Mouse (Mus musculus): ENCODE data around the gene Vgll4. TPM values are rescaled to one million over a fixed set of nuclear protein-coding genes. Genes with fewer than 3 reads are reported as not detected.
A peak's percentile ranks its signal among the peaks of the same experiment; 100 is the strongest.

The Vgll4 gene
- 82.0 and 84.9 TPM in 2 replicates for polyA plus RNA-seq (2014; fragmentation: Nextera tagmentation; extraction: Ambion mirVana)

DNA sequence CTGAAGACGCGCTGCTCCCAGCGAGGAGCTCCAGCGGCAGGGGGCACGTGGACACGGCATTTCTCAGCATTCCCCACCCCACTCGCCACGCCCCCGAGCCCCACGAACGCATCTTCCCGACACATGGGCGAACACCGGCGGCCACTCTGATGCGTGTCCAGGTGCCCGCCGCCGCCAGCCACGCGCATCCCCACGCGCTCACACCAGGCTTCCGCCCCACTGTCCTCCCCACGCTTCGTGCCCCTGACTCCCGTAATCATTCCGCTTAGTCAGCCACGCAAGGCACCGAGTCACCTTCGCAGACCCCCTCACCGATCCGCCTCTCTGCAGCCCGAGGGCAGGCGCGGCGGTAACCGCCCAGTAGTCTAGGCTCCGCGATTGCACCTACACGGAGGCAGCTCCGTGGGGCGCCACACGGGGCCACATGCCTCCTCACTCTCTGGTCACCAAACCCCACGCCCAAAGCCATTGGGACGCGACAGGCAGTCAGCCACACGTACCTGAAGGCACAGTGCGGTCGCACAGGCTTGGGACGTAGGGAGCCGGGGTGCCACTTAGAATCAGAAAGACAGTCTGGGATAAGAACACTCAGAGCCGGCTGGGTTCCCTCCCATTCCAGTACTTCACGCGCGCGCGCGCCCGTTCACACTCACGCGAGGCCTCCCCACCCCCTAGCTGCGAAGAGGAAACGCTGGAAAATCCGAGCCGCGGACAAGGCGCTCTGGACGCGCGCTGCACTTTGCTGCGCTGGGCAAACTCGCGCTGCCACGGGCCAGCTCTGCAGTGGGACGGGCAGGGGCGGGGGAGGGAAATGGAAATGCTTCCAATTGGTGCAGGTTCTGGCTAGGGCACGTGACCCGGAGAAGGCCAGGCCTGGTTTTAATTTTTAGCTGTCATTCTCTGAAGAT, at the start of gene Vgll4:
Vgll4 (minus strand) TSS at position 782 of the 908 bp plus-strand sequence.
- Histone ChIP-seq H3K27me3 (ENCODE audit: control insufficient read depth, insufficient read depth, low read length) (0 out of 2 replicates have a peak, but pooled peaks cover 6% of the 10 kb centered on the region), H3K4me3 (ENCODE audit: low read depth, low read length) (peak within 1 kb of the TSS; percentile 58), H3K4me1 (ENCODE audit: control insufficient read depth, insufficient read depth, low read length) (peaks cover 3% of the 10 kb centered on the region; the same call in 1 of the 2 replicates), H3K36me3 (ENCODE audit: control insufficient read depth, insufficient read depth, low read length) (no peaks in the 10 kb centered on the region), H3K9me3 (ENCODE audit: control insufficient read depth, low read depth, low read length) (no peaks in the 10 kb centered on the region), H3K9ac (replicated peaks; ENCODE audit: low read depth, low read length) (peak within 1 kb of the TSS; percentile 47), H3K27ac (ENCODE audit: low read length) (peak within 1 kb of the TSS; percentile 61; the same call in 1 of the 2 replicates), H3K4me2 (replicated peaks; ENCODE audit: low read depth, low read length) (peak within 1 kb of the TSS; percentile 99)
- ATAC-seq (ENCODE audit: insufficient number of reproducible peaks, insufficient read depth, low FRiP score, low read depth), result peak; percentile 57
- under 1% methylated on average over 79 of the region's 79 CpGs for WGBS

DNA sequence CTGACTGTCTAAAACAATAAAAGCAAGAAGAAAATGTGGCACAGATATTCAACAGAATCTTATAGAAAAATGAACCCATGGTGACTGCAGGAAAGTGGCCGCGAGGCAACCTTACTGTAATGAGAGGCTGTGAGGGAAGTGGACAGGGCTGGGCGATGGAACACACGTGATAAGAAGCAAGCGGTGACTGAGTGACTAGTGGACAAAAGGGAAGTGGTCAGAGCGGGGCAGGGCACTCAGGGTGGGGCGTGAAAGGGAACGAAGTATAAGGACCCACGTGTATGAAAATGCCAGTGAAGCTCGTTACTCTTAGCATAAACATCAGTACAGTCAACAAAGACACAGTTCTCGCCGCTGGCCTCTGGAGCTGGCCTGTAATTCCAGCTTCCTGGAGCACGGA, 45.7 kb upstream of the Vgll4 start:
- Histone ChIP-seq H3K36me3 (ENCODE audit: control insufficient read depth, insufficient read depth, low read length) (peaks cover 24% of the 10 kb centered on the region), H3K27me3 (ENCODE audit: control insufficient read depth, insufficient read depth, low read length) (no peaks in the 10 kb centered on the region), H3K4me2 (replicated peaks; ENCODE audit: low read depth, low read length) (no peak overlapping the region), H3K9me3 (ENCODE audit: control insufficient read depth, low read depth, low read length) (no peaks in the 10 kb centered on the region), H3K27ac (ENCODE audit: low read length) (no peak overlapping the region), H3K4me1 (ENCODE audit: control insufficient read depth, insufficient read depth, low read length) (no peaks in the 10 kb centered on the region), H3K9ac (replicated peaks; ENCODE audit: low read depth, low read length) (no peak overlapping the region), H3K4me3 (ENCODE audit: low read depth, low read length) (no peak overlapping the region)
- no peak for ATAC-seq (ENCODE audit: insufficient number of reproducible peaks, insufficient read depth, low FRiP score, low read depth)
- WGBS, result 86% methylated on average over 13 of the region's 13 CpGs

DNA sequence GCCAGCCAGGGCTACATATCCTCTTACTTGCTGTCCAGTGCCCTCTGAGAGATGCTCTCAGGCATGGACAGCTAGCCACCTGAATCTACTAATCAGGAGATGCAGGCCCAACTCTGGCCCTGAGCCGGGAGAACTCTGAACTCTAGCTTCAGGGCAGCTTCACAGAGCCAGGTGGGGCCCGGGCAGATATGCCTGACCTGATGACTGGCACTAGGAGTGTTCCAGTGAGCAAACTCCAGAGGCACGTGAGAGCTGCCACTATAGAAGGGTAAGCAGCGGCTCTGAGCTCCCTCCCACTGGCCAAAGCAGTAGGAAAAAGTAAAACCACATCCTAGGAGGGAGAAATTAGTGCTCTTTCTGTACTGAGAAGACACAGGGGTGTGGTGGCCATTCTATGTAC, 43.8 kb upstream of the Vgll4 start:
- WGBS, result 84% methylated on average over 4 of the region's 4 CpGs
- H3K4me3 ChIP-seq (ENCODE audit: low read depth, low read length), result no peak overlapping the region

DNA sequence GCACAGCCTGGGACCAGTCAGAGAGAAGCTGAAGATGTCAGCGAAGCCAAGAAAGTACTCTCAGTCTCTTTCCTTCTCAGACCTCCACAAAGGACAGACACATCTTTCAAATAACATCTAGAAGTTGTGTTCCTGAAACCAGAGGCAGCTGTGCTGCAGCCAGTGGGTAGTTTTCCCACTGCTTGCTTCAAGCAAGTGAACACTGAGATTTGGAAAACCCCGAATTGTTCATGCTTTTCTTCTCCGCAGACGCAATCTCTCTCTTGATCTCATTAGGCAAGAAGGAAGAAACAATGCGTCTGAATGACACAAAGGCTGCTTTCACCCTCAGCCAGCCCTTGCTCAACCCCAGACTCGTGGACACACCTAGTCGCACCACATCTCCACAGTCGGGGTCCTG, 42.0 kb upstream of the Vgll4 start:
- Histone ChIP-seq H3K4me1 (ENCODE audit: control insufficient read depth, insufficient read depth, low read length) (0 out of 2 replicates have a peak, but pooled peaks cover 3% of the 10 kb centered on the region), H3K4me3 (ENCODE audit: low read depth, low read length) (no peak overlapping the region), H3K9me3 (ENCODE audit: control insufficient read depth, low read depth, low read length) (no peaks in the 10 kb centered on the region), H3K9ac (replicated peaks; ENCODE audit: low read depth, low read length) (no peak overlapping the region), H3K27ac (ENCODE audit: low read length) (no peak overlapping the region), H3K27me3 (ENCODE audit: control insufficient read depth, insufficient read depth, low read length) (no peaks in the 10 kb centered on the region), H3K36me3 (ENCODE audit: control insufficient read depth, insufficient read depth, low read length) (peaks cover 19% of the 10 kb centered on the region), H3K4me2 (replicated peaks; ENCODE audit: low read depth, low read length) (no peak overlapping the region)
- 76% methylated on average over 8 of the region's 8 CpGs for WGBS
- ATAC-seq (ENCODE audit: insufficient number of reproducible peaks, insufficient read depth, low FRiP score, low read depth), result no peak

More for the DNA sequence above, 43.8 kb upstream of the Vgll4 start:
- Histone ChIP-seq H3K9ac (replicated peaks; ENCODE audit: low read depth, low read length) (no peak overlapping the region), H3K27ac (ENCODE audit: low read length) (no peak overlapping the region), H3K9me3 (ENCODE audit: control insufficient read depth, low read depth, low read length) (no peaks in the 10 kb centered on the region), H3K4me1 (ENCODE audit: control insufficient read depth, insufficient read depth, low read length) (no peaks in the 10 kb centered on the region), H3K4me2 (replicated peaks; ENCODE audit: low read depth, low read length) (no peak overlapping the region), H3K27me3 (ENCODE audit: control insufficient read depth, insufficient read depth, low read length) (no peaks in the 10 kb centered on the region), H3K36me3 (ENCODE audit: control insufficient read depth, insufficient read depth, low read length) (peaks cover 19% of the 10 kb centered on the region)
- ATAC-seq (ENCODE audit: insufficient number of reproducible peaks, insufficient read depth, low FRiP score, low read depth), result no peak

DNA sequence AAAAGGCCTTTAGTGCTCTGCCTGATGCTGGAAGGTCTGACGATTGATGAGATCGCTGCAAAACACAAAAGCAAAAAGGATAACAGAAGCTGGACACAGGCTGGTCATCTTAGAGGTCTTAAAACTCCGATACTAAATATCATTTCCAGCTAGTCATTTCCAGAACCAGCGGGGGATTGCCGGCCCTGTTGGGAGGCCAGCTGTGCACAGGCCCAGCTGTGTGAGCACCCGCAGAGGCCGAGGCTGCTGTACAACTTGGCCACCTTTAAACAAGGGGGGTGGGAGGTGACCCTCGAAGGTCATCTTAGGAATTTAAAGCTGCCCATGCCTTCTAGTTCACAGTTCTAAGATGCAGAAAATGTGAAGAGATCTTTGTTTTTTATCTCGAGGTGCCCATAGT, 41.0 kb upstream of the Vgll4 start:
- peaks cover 15% of the 10 kb centered on the region for H3K36me3 ChIP-seq (ENCODE audit: control insufficient read depth, insufficient read depth, low read length)

DNA sequence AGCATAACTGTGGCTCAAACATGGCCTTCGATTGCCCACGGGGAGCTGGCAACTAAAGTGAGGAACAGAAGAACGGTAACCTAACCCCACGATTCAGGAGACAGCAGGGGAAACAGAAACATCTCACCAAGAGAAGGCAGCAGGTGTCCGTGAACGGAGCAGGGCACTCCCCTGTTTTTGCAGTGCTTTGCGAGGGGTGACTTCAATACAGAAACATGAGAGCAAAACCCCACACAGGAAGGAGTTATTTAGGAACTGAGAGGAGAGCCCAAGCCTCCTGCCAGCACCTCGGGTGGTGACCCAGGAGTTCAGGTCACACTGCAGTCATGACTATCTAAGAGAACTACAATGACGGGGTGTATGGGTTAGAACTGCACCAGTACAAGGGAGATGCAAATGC, 40.5 kb upstream of the Vgll4 start:
- Histone ChIP-seq H3K4me3 (ENCODE audit: low read depth, low read length) (no peak overlapping the region), H3K36me3 (ENCODE audit: control insufficient read depth, insufficient read depth, low read length) (peaks cover 12% of the 10 kb centered on the region; the same call in 1 of the 2 replicates), H3K9ac (replicated peaks; ENCODE audit: low read depth, low read length) (no peak overlapping the region), H3K27ac (ENCODE audit: low read length) (no peak overlapping the region), H3K4me2 (replicated peaks; ENCODE audit: low read depth, low read length) (no peak overlapping the region), H3K9me3 (ENCODE audit: control insufficient read depth, low read depth, low read length) (no peaks in the 10 kb centered on the region), H3K4me1 (ENCODE audit: control insufficient read depth, insufficient read depth, low read length) (0 out of 2 replicates have a peak, but pooled peaks cover 3% of the 10 kb centered on the region), H3K27me3 (ENCODE audit: control insufficient read depth, insufficient read depth, low read length) (no peaks in the 10 kb centered on the region)
- no peak for ATAC-seq (ENCODE audit: insufficient number of reproducible peaks, insufficient read depth, low FRiP score, low read depth)
- WGBS, result 82% methylated on average over 9 of the region's 9 CpGs

More for the DNA sequence above, 41.0 kb upstream of the Vgll4 start:
- Histone ChIP-seq H3K27ac (ENCODE audit: low read length) (no peak overlapping the region), H3K9me3 (ENCODE audit: control insufficient read depth, low read depth, low read length) (no peaks in the 10 kb centered on the region), H3K4me1 (ENCODE audit: control insufficient read depth, insufficient read depth, low read length) (0 out of 2 replicates have a peak, but pooled peaks cover 3% of the 10 kb centered on the region), H3K4me2 (replicated peaks; ENCODE audit: low read depth, low read length) (no peak overlapping the region), H3K4me3 (ENCODE audit: low read depth, low read length) (no peak overlapping the region), H3K9ac (replicated peaks; ENCODE audit: low read depth, low read length) (no peak overlapping the region), H3K27me3 (ENCODE audit: control insufficient read depth, insufficient read depth, low read length) (no peaks in the 10 kb centered on the region)
- 79% methylated on average over 9 of the region's 9 CpGs for WGBS
- ATAC-seq (ENCODE audit: insufficient number of reproducible peaks, insufficient read depth, low FRiP score, low read depth), result no peak

DNA sequence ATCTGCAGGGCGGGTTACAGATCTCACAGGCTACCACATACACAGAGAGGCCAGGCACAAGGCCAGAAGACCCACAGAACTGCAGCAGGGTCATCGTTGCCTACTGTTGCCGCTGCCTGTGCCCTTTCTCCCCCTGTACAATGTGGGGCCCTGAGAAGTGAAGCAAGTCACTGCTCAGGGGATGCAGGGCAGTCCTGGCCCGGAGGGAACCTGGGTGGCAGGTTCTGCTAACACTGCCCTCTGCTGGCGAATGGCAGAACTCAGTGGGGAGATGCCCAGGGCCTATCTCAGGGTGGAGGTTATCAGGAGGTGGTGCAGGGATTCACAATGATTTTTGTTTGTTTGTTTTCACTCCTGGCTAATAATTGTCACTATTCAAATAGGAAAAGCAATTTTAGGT, 37.9 kb upstream of the Vgll4 start:
- H3K4me2 ChIP-seq (replicated peaks; ENCODE audit: low read depth, low read length), result no peak overlapping the region
- peaks cover 16% of the 10 kb centered on the region; the same call in 1 of the 2 replicates for H3K36me3 ChIP-seq (ENCODE audit: control insufficient read depth, insufficient read depth, low read length)
- no peak overlapping the region for H3K9ac ChIP-seq (replicated peaks; ENCODE audit: low read depth, low read length)
- 0 out of 2 replicates have a peak, but pooled peaks cover 3% of the 10 kb centered on the region for H3K4me1 ChIP-seq (ENCODE audit: control insufficient read depth, insufficient read depth, low read length)
- no peaks in the 10 kb centered on the region for H3K27me3 ChIP-seq (ENCODE audit: control insufficient read depth, insufficient read depth, low read length)
- peak; percentile 74; the same call in 1 of the 2 replicates for ATAC-seq (ENCODE audit: insufficient number of reproducible peaks, insufficient read depth, low FRiP score, low read depth)
- no peaks in the 10 kb centered on the region for H3K9me3 ChIP-seq (ENCODE audit: control insufficient read depth, low read depth, low read length)
- H3K27ac ChIP-seq (ENCODE audit: low read length), result no peak overlapping the region
- H3K4me3 ChIP-seq (ENCODE audit: low read depth, low read length), result no peak overlapping the region
- WGBS, result 30% methylated on average over 5 of the region's 5 CpGs

DNA sequence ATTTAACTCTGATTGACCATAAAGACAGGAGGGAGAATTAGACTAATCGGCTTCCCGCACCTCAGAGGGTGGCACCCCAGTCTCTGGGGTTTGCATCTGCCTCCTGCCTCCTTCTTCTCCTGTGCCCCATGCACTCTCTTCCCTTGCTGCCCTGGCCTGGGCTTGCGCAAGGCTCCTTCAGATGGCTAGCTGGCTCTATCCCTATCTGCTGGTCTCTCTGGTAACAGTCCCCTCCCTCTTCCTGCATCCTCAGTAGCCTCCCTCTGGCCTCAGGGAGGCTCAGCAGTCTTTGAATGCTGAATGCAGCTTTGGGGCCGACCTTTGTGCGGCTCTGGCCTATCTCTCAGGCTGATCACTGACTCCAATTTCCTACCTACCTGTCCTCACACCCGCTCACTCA, 37.2 kb upstream of the Vgll4 start:
- peak; percentile 46; the same call in 1 of the 2 replicates for ATAC-seq (ENCODE audit: insufficient number of reproducible peaks, insufficient read depth, low FRiP score, low read depth)
- Histone ChIP-seq H3K27me3 (ENCODE audit: control insufficient read depth, insufficient read depth, low read length) (no peaks in the 10 kb centered on the region), H3K4me2 (replicated peaks; ENCODE audit: low read depth, low read length) (no peak overlapping the region), H3K4me3 (ENCODE audit: low read depth, low read length) (no peak overlapping the region), H3K36me3 (ENCODE audit: control insufficient read depth, insufficient read depth, low read length) (peaks cover 14% of the 10 kb centered on the region; the same call in 1 of the 2 replicates), H3K9ac (replicated peaks; ENCODE audit: low read depth, low read length) (no peak overlapping the region), H3K9me3 (ENCODE audit: control insufficient read depth, low read depth, low read length) (no peaks in the 10 kb centered on the region), H3K27ac (ENCODE audit: low read length) (no peak overlapping the region), H3K4me1 (ENCODE audit: control insufficient read depth, insufficient read depth, low read length) (0 out of 2 replicates have a peak, but pooled peaks cover 3% of the 10 kb centered on the region)
- 77% methylated on average over 6 of the region's 6 CpGs for WGBS
